Mouse (Mus musculus): ENCODE data around the gene Rreb1. TPM values are rescaled to one million over a fixed set of nuclear protein-coding genes. Genes with fewer than 3 reads are reported as not detected.

The Rreb1 gene
- polyA plus RNA-seq, 1 experiment from 2014 or later: 20.6 TPM

- Histone ChIP-seq H3K9ac (ENCODE audit: low read depth, low read length) (no peak overlapping the region), H3K36me3 (ENCODE audit: control insufficient read depth, insufficient read depth, low read length) (no peaks in the 10 kb centered on the region), H3K27me3 (replicated peaks; ENCODE audit: control insufficient read depth, insufficient read depth, low read length) (no peaks in the 10 kb centered on the region), H3K27ac (ENCODE audit: low read depth, low read length) (no peak overlapping the region; the same call in 1 of the 2 replicates), H3K9me3 (ENCODE audit: control insufficient read depth, low read length) (no peaks in the 10 kb centered on the region), H3K4me2 (no peak overlapping the region; the same call in 1 of the 2 replicates), H3K4me1 (replicated peaks; ENCODE audit: control insufficient read depth, insufficient read depth, low read length) (peaks cover 14% of the 10 kb centered on the region), H3K4me3 (ENCODE audit: low read depth, low read length) (no peak overlapping the region)
- DNase-seq (ENCODE audit: low spot score) (no peak), ATAC-seq (replicated peaks; ENCODE audit: low FRiP score) (no peak)
- 42% methylated on average over 9 of the region's 9 CpGs for WGBS
These were observed 26.8 kb upstream of the Rreb1 start for GRCm38 (mm10) chr13:37751154-37751950.

- ATAC-seq (replicated peaks; ENCODE audit: low FRiP score) (peak; percentile 71), DNase-seq (ENCODE audit: low spot score) (no peak)
- 56% methylated on average over 10 of the region's 10 CpGs for WGBS
- Histone ChIP-seq H3K27ac (ENCODE audit: low read depth, low read length) (peak overlapping the region; percentile 76), H3K9me3 (ENCODE audit: control insufficient read depth, low read length) (no peaks in the 10 kb centered on the region), H3K27me3 (replicated peaks; ENCODE audit: control insufficient read depth, insufficient read depth, low read length) (no peaks in the 10 kb centered on the region), H3K36me3 (ENCODE audit: control insufficient read depth, insufficient read depth, low read length) (no peaks in the 10 kb centered on the region), H3K9ac (ENCODE audit: low read depth, low read length) (peak overlapping the region; percentile 8; the same call in 1 of the 2 replicates), H3K4me3 (ENCODE audit: low read depth, low read length) (no peak overlapping the region), H3K4me2 (peak overlapping the region; percentile 54), H3K4me1 (replicated peaks; ENCODE audit: control insufficient read depth, insufficient read depth, low read length) (peaks cover 33% of the 10 kb centered on the region)
These were observed 18.7 kb upstream of the Rreb1 start for GRCm38 (mm10) chr13:37759341-37760012.

GRCm38 (mm10) chr13:37760013-37760342 is 18.2 kb upstream of the Rreb1 start:
- Histone ChIP-seq H3K4me1 (replicated peaks; ENCODE audit: control insufficient read depth, insufficient read depth, low read length) (peaks cover 33% of the 10 kb centered on the region), H3K36me3 (ENCODE audit: control insufficient read depth, insufficient read depth, low read length) (no peaks in the 10 kb centered on the region), H3K9me3 (ENCODE audit: control insufficient read depth, low read length) (no peaks in the 10 kb centered on the region), H3K4me3 (ENCODE audit: low read depth, low read length) (no peak overlapping the region), H3K27ac (ENCODE audit: low read depth, low read length) (peak overlapping the region; percentile 76), H3K4me2 (peak overlapping the region; percentile 54), H3K9ac (ENCODE audit: low read depth, low read length) (peak overlapping the region; percentile 16; the same call in 1 of the 2 replicates), H3K27me3 (replicated peaks; ENCODE audit: control insufficient read depth, insufficient read depth, low read length) (no peaks in the 10 kb centered on the region)
- DNase-seq (ENCODE audit: low spot score): peak; percentile 46
- 4% methylated on average over 3 of the region's 3 CpGs for WGBS
- ATAC-seq (replicated peaks; ENCODE audit: low FRiP score): peak; percentile 93

GRCm38 (mm10) chr13:37760373-37760772 is 17.8 kb upstream of the Rreb1 start:
- DNase-seq (ENCODE audit: low spot score): no peak
- peak overlapping the region; percentile 76 for H3K27ac ChIP-seq (ENCODE audit: low read depth, low read length)
- H3K4me2 ChIP-seq: peak overlapping the region; percentile 54
- WGBS: 56% methylated on average over 3 of the region's 3 CpGs
- no peaks in the 10 kb centered on the region for H3K36me3 ChIP-seq (ENCODE audit: control insufficient read depth, insufficient read depth, low read length)
- no peaks in the 10 kb centered on the region for H3K27me3 ChIP-seq (replicated peaks; ENCODE audit: control insufficient read depth, insufficient read depth, low read length)
- H3K9me3 ChIP-seq (ENCODE audit: control insufficient read depth, low read length): no peaks in the 10 kb centered on the region
- H3K9ac ChIP-seq (ENCODE audit: low read depth, low read length): peak overlapping the region; percentile 16; the same call in 1 of the 2 replicates
- no peak for ATAC-seq (replicated peaks; ENCODE audit: low FRiP score)
- H3K4me1 ChIP-seq (replicated peaks; ENCODE audit: control insufficient read depth, insufficient read depth, low read length): peaks cover 33% of the 10 kb centered on the region
- no peak overlapping the region for H3K4me3 ChIP-seq (ENCODE audit: low read depth, low read length)

GRCm38 (mm10) chr13:37760957-37761941 is 17.0 kb upstream of the Rreb1 start:
- H3K4me1 ChIP-seq (replicated peaks; ENCODE audit: control insufficient read depth, insufficient read depth, low read length): peaks cover 33% of the 10 kb centered on the region
- H3K9me3 ChIP-seq (ENCODE audit: control insufficient read depth, low read length): no peaks in the 10 kb centered on the region
- DNase-seq (ENCODE audit: low spot score) (no peak), ATAC-seq (replicated peaks; ENCODE audit: low FRiP score) (no peak)
- H3K4me3 ChIP-seq (ENCODE audit: low read depth, low read length): no peak overlapping the region
- WGBS: 45% methylated on average over 23 of the region's 23 CpGs
- peak overlapping the region; percentile 76; the same call in 1 of the 2 replicates for H3K27ac ChIP-seq (ENCODE audit: low read depth, low read length)
- 0 out of 2 replicates have a peak overlapping the region, but pooled peaks have one; percentile 5 for H3K4me2 ChIP-seq
- no peaks in the 10 kb centered on the region for H3K27me3 ChIP-seq (replicated peaks; ENCODE audit: control insufficient read depth, insufficient read depth, low read length)
- H3K36me3 ChIP-seq (ENCODE audit: control insufficient read depth, insufficient read depth, low read length): no peaks in the 10 kb centered on the region
- H3K9ac ChIP-seq (ENCODE audit: low read depth, low read length): no peak overlapping the region

GRCm38 (mm10) chr13:37763800-37764407 is 14.3 kb upstream of the Rreb1 start:
- H3K9ac ChIP-seq (ENCODE audit: low read depth, low read length): no peak overlapping the region
- ATAC-seq (replicated peaks; ENCODE audit: low FRiP score) (no peak), DNase-seq (ENCODE audit: low spot score) (no peak)
- no peaks in the 10 kb centered on the region for H3K9me3 ChIP-seq (ENCODE audit: control insufficient read depth, low read length)
- H3K4me1 ChIP-seq (replicated peaks; ENCODE audit: control insufficient read depth, insufficient read depth, low read length): peaks cover 27% of the 10 kb centered on the region
- no peak overlapping the region for H3K27ac ChIP-seq (ENCODE audit: low read depth, low read length)
- 56% methylated on average over 9 of the region's 9 CpGs for WGBS
- no peaks in the 10 kb centered on the region for H3K36me3 ChIP-seq (ENCODE audit: control insufficient read depth, insufficient read depth, low read length)
- no peak overlapping the region for H3K4me2 ChIP-seq
- H3K27me3 ChIP-seq (replicated peaks; ENCODE audit: control insufficient read depth, insufficient read depth, low read length): no peaks in the 10 kb centered on the region
- H3K4me3 ChIP-seq (ENCODE audit: low read depth, low read length): no peak overlapping the region

GRCm38 (mm10) chr13:37769777-37770176 is 8.4 kb upstream of the Rreb1 start:
- no peak for ATAC-seq (replicated peaks; ENCODE audit: low FRiP score)
- no peaks in the 10 kb centered on the region for H3K4me1 ChIP-seq (replicated peaks; ENCODE audit: control insufficient read depth, insufficient read depth, low read length)
- no peak overlapping the region for H3K4me3 ChIP-seq (ENCODE audit: low read depth, low read length)
- WGBS: 54% methylated on average over 1 of the region's 1 CpGs
- H3K4me2 ChIP-seq: no peak overlapping the region
- H3K36me3 ChIP-seq (ENCODE audit: control insufficient read depth, insufficient read depth, low read length): no peaks in the 10 kb centered on the region
- H3K27me3 ChIP-seq (replicated peaks; ENCODE audit: control insufficient read depth, insufficient read depth, low read length): no peaks in the 10 kb centered on the region
- DNase-seq (ENCODE audit: low spot score): no peak
- no peaks in the 10 kb centered on the region for H3K9me3 ChIP-seq (ENCODE audit: control insufficient read depth, low read length)
- H3K27ac ChIP-seq (ENCODE audit: low read depth, low read length): no peak overlapping the region
- no peak overlapping the region for H3K9ac ChIP-seq (ENCODE audit: low read depth, low read length)

- H3K4me1 ChIP-seq (replicated peaks; ENCODE audit: control insufficient read depth, insufficient read depth, low read length): peaks cover 11% of the 10 kb centered on the region
- ATAC-seq (replicated peaks; ENCODE audit: low FRiP score) (no peak), DNase-seq (ENCODE audit: low spot score) (no peak)
- no peak overlapping the region for H3K27ac ChIP-seq (ENCODE audit: low read depth, low read length)
- H3K4me3 ChIP-seq (ENCODE audit: low read depth, low read length): no peak overlapping the region
- H3K27me3 ChIP-seq (replicated peaks; ENCODE audit: control insufficient read depth, insufficient read depth, low read length): peaks cover 6% of the 10 kb centered on the region; the same call in 1 of the 2 replicates
- H3K36me3 ChIP-seq (ENCODE audit: control insufficient read depth, insufficient read depth, low read length): no peaks in the 10 kb centered on the region
- H3K9ac ChIP-seq (ENCODE audit: low read depth, low read length): no peak overlapping the region
- H3K9me3 ChIP-seq (ENCODE audit: control insufficient read depth, low read length): no peaks in the 10 kb centered on the region
- H3K4me2 ChIP-seq: no peak overlapping the region
These were observed 4.7 kb upstream of the Rreb1 start for GRCm38 (mm10) chr13:37773476-37773875.

All from liver, embryonic 11.5 days (tissue).